In the genomic region with DNA sequence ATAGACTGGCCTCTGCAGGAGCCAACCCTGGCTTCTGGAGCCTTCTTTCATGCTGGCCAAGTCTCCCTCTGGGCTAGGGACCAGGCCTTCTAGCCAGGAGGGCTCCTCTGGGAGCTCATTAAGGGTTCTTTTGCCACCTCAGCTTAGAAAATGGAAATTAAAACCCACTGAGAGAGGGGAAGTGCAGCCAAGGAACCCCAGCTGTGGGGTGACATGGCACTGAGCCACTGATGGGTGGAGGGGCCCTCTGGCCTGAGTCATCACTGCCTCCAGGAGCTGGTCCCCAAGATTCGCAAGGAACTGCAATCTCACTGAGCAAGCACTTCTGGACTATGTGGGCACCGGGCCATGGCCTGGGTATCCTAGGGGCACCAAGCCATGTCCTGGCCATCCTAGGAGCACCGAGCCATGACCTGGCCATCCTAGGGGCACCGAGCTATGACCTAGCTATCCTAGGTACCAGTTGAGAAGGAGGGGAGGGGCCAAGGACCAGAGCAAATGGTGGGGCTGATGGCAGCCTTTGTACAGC, we compare ENCODE assay signal across 17 mouse cellular contexts. TPM values are rescaled to one million over a fixed set of nuclear protein-coding genes. Genes with fewer than 3 reads are reported as not detected.
DNase-seq lines count a peak whose midpoint lies in the region; ATAC-seq and TF ChIP-seq lines count a peak whose summit lies in the region.
"Had no signal": no experiment of that assay in that cellular context is flagged by ENCODE, and none has a peak within 500 bp of the region (broad histone marks: within the 10 kb centered on the region; RNA-seq: fewer than 3 reads in every experiment).

No protein-coding gene starts in this region.

- no peak for TF ChIP-seq CTCF in lung, embryonic 14.5 days (IDR thresholded peaks at IDR 0.05; ENCODE audit: low read depth)

- WGBS in lung, embryonic 14.5 days, result 87% methylated on average over 4 of the region's 4 CpGs
- 88% methylated on average over 4 of the region's 4 CpGs for WGBS in limb, embryonic 13.5 days

- no peak for ATAC-seq in lung, embryonic 14.5 days (ENCODE audit: insufficient read depth)
- ATAC-seq in limb, embryonic 13.5 days (ENCODE audit: low FRiP score, low read depth), result no peak
- ATAC-seq: hindbrain, embryonic 16.5 days had no signal

- H3K4me1 ChIP-seq in lung, embryonic 14.5 days (ENCODE audit: insufficient read depth), result peaks cover 37% of the 10 kb centered on the region
- H3K4me1 ChIP-seq in limb, embryonic 13.5 days, result peaks cover 64% of the 10 kb centered on the region

- peak overlapping the region; percentile 46; the same call in 1 of the 2 replicates for H3K27ac ChIP-seq in lung, embryonic 14.5 days (ENCODE audit: low read depth)
- 0 out of 2 replicates have a peak overlapping the region, but pooled peaks have one; percentile 39 for H3K27ac ChIP-seq in limb, embryonic 13.5 days
- H3K27ac ChIP-seq: heart, embryonic 15.5 days; liver, embryonic 13.5 days had no signal

- DNase-seq in heart, adult 11 months, result peak; percentile 93
- DNase-seq in heart, postnatal 36 days, result no peak
- no peak for DNase-seq in lung, embryonic 14.5 days
- DNase-seq in lung, adult 18-20 months, result no peak
- peak; percentile 33 for DNase-seq in adrenal gland, postnatal 25 days
- DNase-seq in urinary bladder, adult 18-20 months (ENCODE audit: low spot score in 2 of 2), result no peak
- no peak for DNase-seq in natural killer cell, adult 2 months (ENCODE audit: low spot score in 2 of 2)
- DNase-seq: cerebellum, adult 8-10 months; embryo, embryonic 11 days; gastrocnemius, postnatal 14 days; liver, embryonic 13.5 days; thymus, postnatal 4 days had no signal

- intact Hi-C loops in heart, postnatal 36 days (cut with DNase I), result loop anchor here (2.0 kb wide), 1 partner anchor 33 kb away; no protein-coding TSS in a partner anchor

- H3K9ac ChIP-seq in lung, embryonic 14.5 days, result no peak overlapping the region
- H3K9ac ChIP-seq in limb, embryonic 13.5 days, result no peak overlapping the region
- H3K9ac ChIP-seq: heart, embryonic 15.5 days; liver, embryonic 13.5 days had no signal

- no peaks in the 10 kb centered on the region for H3K36me3 ChIP-seq in lung, embryonic 14.5 days (ENCODE audit: insufficient read depth)
- no peaks in the 10 kb centered on the region for H3K36me3 ChIP-seq in limb, embryonic 13.5 days
- H3K36me3 ChIP-seq: heart, embryonic 15.5 days; liver, embryonic 13.5 days had no signal

- H3K9me3 ChIP-seq in lung, embryonic 14.5 days (ENCODE audit: low read depth, low read length), result no peaks in the 10 kb centered on the region
- H3K9me3 ChIP-seq in limb, embryonic 13.5 days, result no peaks in the 10 kb centered on the region
- H3K9me3 ChIP-seq: heart, embryonic 15.5 days; liver, embryonic 13.5 days had no signal

- H3K4me2 ChIP-seq in lung, embryonic 14.5 days, result peak overlapping the region; percentile 50
- no peak overlapping the region for H3K4me2 ChIP-seq in limb, embryonic 13.5 days (replicated peaks)
- H3K4me2 ChIP-seq: heart, embryonic 15.5 days; liver, embryonic 13.5 days had no signal

- H3K27me3 ChIP-seq in lung, embryonic 14.5 days (ENCODE audit: insufficient read depth, low read length), result no peaks in the 10 kb centered on the region
- no peaks in the 10 kb centered on the region for H3K27me3 ChIP-seq in limb, embryonic 13.5 days
- H3K27me3 ChIP-seq: liver, embryonic 13.5 days had no signal

- H3K4me3 ChIP-seq in lung, embryonic 14.5 days (ENCODE audit: low read depth, low read length), result peak overlapping the region; percentile 23; the same call in 1 of the 2 replicates
- no peak overlapping the region for H3K4me3 ChIP-seq in limb, embryonic 13.5 days
- H3K4me3 ChIP-seq: heart, embryonic 15.5 days; liver, embryonic 13.5 days had no signal

RNA-seq across cellular contexts. Expression of a gene that starts 28.0 kb away (rescaled TPM):
- 10 to 100 TPM in 1 of 2 experiments, 1 to 10 TPM in 1; 9.6 to 12.8 TPM for total RNA-seq in heart, postnatal 36 days (2021)
- 27.8 and 30.1 TPM in 2 replicates for polyA plus RNA-seq in lung, embryonic 14.5 days (2014; fragmentation: Nextera tagmentation; extraction: Ambion mirVana)
- 32.5 and 34.1 TPM in 2 replicates for total RNA-seq in adrenal gland, postnatal 25 days (2021)
- 32.1 and 47.5 TPM in 2 replicates for polyA plus RNA-seq in limb, embryonic 13.5 days (2015; fragmentation: Nextera tagmentation; extraction: Ambion mirVana)

RNA-seq across cellular contexts. Expression of a gene that starts 39.1 kb away (rescaled TPM):
- not detected for total RNA-seq in heart, postnatal 36 days (2021)
- 2.8 and 3.7 TPM in 2 replicates for polyA plus RNA-seq in lung, embryonic 14.5 days (2014; fragmentation: Nextera tagmentation; extraction: Ambion mirVana)
- 0.03 TPM in 1 of 2 replicates, not detected in the other for total RNA-seq in adrenal gland, postnatal 25 days (2021)
- 0.31 and 0.32 TPM in 2 replicates for polyA plus RNA-seq in limb, embryonic 13.5 days (2015; fragmentation: Nextera tagmentation; extraction: Ambion mirVana)
- total RNA-seq: gastrocnemius, postnatal 14 days; megakaryocyte, adult 5-6 weeks had no signal
- polyA plus RNA-seq: liver, embryonic 13.5 days had no signal

RNA-seq across cellular contexts. Expression of a gene that starts 46.9 kb away (rescaled TPM):
- total RNA-seq in heart, postnatal 36 days (2021), result not detected
- 9.5 TPM in 2 replicates for polyA plus RNA-seq in lung, embryonic 14.5 days (2014; fragmentation: Nextera tagmentation; extraction: Ambion mirVana)
- not detected in 2 replicates for total RNA-seq in adrenal gland, postnatal 25 days (2021)
- polyA plus RNA-seq in limb, embryonic 13.5 days (2015; fragmentation: Nextera tagmentation; extraction: Ambion mirVana), result 0.94 and 1.1 TPM in 2 replicates
- total RNA-seq: gastrocnemius, postnatal 14 days; layer of hippocampus, postnatal 25 days; megakaryocyte, adult 5-6 weeks had no signal

Comparison
In these comparisons a context has a peak if more than half of its experiments do, and no peak if none do; other contexts are left out.
1. DNase-seq: peak in heart, adult 11 months (single experiment) and adrenal gland, postnatal 25 days (single experiment); none in heart, postnatal 36 days (0 of 2), lung, embryonic 14.5 days (single experiment), lung, adult 18-20 months (0 of 2), urinary bladder, adult 18-20 months (0 of 2) and natural killer cell, adult 2 months (0 of 2).